Mouse (Mus musculus) liver, adult 2 months (tissue): ENCODE measurements around the gene Fam57a. TPM values are rescaled to one million over a fixed set of nuclear protein-coding genes. Genes with fewer than 3 reads are reported as not detected.

Experiments
- DNase-seq: peaks from one replicate; pipeline ENCODE4 v3.0.0-alpha.2; 2011; ENCODE audit warnings: low read depth, low spot score; ENCODE audit errors: extremely low read depth
- H3K27ac ChIP-seq: fragments of 200-500 bp; replicated peaks from 2 replicates; pipeline ENCODE4 v1.5.1; 2012; ENCODE audit warnings: low read depth, mild to moderate bottlenecking, control low read depth, inconsistent platforms, low read length; ENCODE audit not compliant: insufficient read depth
- H3K27me3 ChIP-seq: fragments of 200-500 bp; 2 replicates; pipeline ENCODE4 v1.6.1; 2012; ENCODE audit warnings: mild to moderate bottlenecking, moderate library complexity, low read length, inconsistent platforms; ENCODE audit not compliant: control insufficient read depth, insufficient read depth
- H3K36me3 ChIP-seq: fragments of 200-500 bp; 2 replicates; pipeline ENCODE4 v1.6.1; 2012; ENCODE audit warnings: low read length, inconsistent platforms; ENCODE audit not compliant: control insufficient read depth, insufficient read depth
- H3K4me1 ChIP-seq: fragments of 200-500 bp; 2 replicates; pipeline ENCODE4 v1.6.1; 2011; ENCODE audit warnings: low read length; ENCODE audit not compliant: control insufficient read depth, insufficient read depth
- H3K4me3 ChIP-seq: fragments of 200-500 bp; 2 replicates; pipeline ENCODE4 v1.5.1; 2011; ENCODE audit warnings: low read depth, mild to moderate bottlenecking, control low read depth, low read length, moderate library complexity; ENCODE audit not compliant: insufficient read depth
- H3K79me2 ChIP-seq: fragments of 200-500 bp; 2 replicates; pipeline ENCODE4 v1.6.1; 2012; ENCODE audit warnings: inconsistent platforms, mild to moderate bottlenecking, low read length, moderate library complexity; ENCODE audit not compliant: control insufficient read depth, insufficient read depth
- H3K9ac ChIP-seq: fragments of 200-500 bp; 2 replicates; pipeline ENCODE4 v1.6.1; 2012; ENCODE audit warnings: low read depth, mild to moderate bottlenecking, control low read depth, inconsistent platforms, low read length
- CTCF ChIP-seq: fragments of 200-500 bp; IDR thresholded peaks from 2 replicates; pipeline ENCODE4 v1.5.1; 2011; ENCODE audit warnings: low read depth, low read length, control low read depth
- POLR2A ChIP-seq: fragments of 200-500 bp; IDR thresholded peaks from 2 replicates; pipeline ENCODE4 v1.6.1; 2011; ENCODE audit warnings: low read length, control low read depth; ENCODE audit not compliant: insufficient read depth; ENCODE audit errors: extremely low read depth
- WGBS: fragments of 180-500 bp; shearing (Covaris S2); methylation state at CpG from one replicate; pipeline ENCODE4 v1.1.7; 2018; 5-methylcytosine and 5-hydroxymethylcytosine counted together
- polyA plus RNA-seq: library from polyadenylated mRNA; depleted of rRNA; stranded (reverse); fragments of >200 nt; gene quantifications from 2 replicates; pipeline ENCODE4 v1.2.3, GENCODE M21; 2012; rRNA removed
- total RNA-seq: library from RNA; depleted of rRNA; stranded (reverse); fragments of >200 nt; gene quantifications from 2 replicates; pipeline ENCODE4 v1.2.3, GENCODE M21; 2014; rRNA removed

Fam57a gene
- total and polyA plus RNA-seq, 2 experiments, result 3.4 to 3.5 TPM

DNA sequence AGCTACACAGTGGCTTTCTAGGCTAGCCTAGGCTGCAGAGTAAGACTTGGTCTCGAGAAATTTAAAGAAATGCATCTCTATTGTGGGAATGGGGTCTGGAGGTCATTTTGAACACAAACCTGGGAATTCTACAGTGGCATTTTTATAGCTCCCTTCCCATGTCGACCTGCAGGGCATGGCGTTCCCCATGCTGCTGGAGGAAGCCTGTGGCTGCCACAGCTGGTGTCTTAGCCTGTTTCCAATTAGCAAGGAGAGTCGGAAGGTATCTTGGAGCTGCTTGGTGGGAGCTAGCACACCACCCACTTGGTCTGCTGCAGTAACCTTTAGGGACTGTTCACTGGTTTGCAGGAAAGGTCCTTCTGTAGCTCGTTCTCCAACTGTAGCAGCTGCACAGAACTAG, 76.7 kb downstream of the Fam57a start:
- Histone ChIP-seq H3K4me3 (no peak overlapping the region), H3K4me1 (no peaks in the 10 kb centered on the region), H3K36me3 (no peaks in the 10 kb centered on the region), H3K27ac (no peak overlapping the region), H3K9ac (no peak overlapping the region), H3K27me3 (no peaks in the 10 kb centered on the region), H3K79me2 (no peaks in the 10 kb centered on the region)
- DNase-seq, result no peak
- TF ChIP-seq POLR2A (no peak), CTCF (no peak)
- WGBS, result 70% methylated on average over 5 of the region's 5 CpGs

DNA sequence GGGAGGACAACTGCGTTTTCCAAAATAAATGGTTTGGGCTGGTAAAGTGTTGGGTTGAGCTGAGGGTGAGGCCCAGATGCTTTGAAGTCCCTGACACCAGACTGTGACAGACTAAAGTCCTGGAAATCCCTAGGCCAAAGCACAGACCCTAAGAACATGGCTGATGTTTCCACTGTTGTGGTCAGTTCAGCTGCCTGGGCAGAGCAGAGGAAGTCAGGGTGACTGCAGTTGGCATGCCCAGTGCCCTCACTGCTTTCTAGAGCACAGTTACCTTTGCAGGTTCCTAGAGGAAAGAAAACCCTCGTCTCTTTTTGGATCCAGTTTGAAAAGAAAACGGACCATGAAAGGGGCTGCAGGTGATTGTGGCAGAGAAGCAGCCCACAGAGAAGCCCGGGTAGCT, 77.9 kb downstream of the Fam57a start:
- no peak overlapping the region for H3K4me3 ChIP-seq
- H3K9ac ChIP-seq, result no peak overlapping the region
- H3K27ac ChIP-seq, result no peak overlapping the region

GRCm38 (mm10) chr11:76258511-76258910, 79.0 kb downstream of the Fam57a start:
- H3K27me3 ChIP-seq, result no peaks in the 10 kb centered on the region
- no peak for TF ChIP-seq POLR2A
- DNase-seq, result no peak
- H3K36me3 ChIP-seq, result no peaks in the 10 kb centered on the region
- H3K79me2 ChIP-seq, result no peaks in the 10 kb centered on the region
- WGBS, result 83% methylated on average over 6 of the region's 6 CpGs
- H3K4me1 ChIP-seq, result no peaks in the 10 kb centered on the region
- no peak overlapping the region for H3K4me3 ChIP-seq
- H3K27ac ChIP-seq, result no peak overlapping the region
- H3K9ac ChIP-seq, result no peak overlapping the region

More for the DNA sequence above, 77.9 kb downstream of the Fam57a start:
- no peaks in the 10 kb centered on the region for H3K27me3 ChIP-seq
- no peak for DNase-seq
- no peaks in the 10 kb centered on the region for H3K4me1 ChIP-seq
- no peaks in the 10 kb centered on the region for H3K79me2 ChIP-seq
- no peaks in the 10 kb centered on the region for H3K36me3 ChIP-seq
- no peak for TF ChIP-seq CTCF
- no peak for TF ChIP-seq POLR2A
- 85% methylated on average over 4 of the region's 4 CpGs for WGBS

DNA sequence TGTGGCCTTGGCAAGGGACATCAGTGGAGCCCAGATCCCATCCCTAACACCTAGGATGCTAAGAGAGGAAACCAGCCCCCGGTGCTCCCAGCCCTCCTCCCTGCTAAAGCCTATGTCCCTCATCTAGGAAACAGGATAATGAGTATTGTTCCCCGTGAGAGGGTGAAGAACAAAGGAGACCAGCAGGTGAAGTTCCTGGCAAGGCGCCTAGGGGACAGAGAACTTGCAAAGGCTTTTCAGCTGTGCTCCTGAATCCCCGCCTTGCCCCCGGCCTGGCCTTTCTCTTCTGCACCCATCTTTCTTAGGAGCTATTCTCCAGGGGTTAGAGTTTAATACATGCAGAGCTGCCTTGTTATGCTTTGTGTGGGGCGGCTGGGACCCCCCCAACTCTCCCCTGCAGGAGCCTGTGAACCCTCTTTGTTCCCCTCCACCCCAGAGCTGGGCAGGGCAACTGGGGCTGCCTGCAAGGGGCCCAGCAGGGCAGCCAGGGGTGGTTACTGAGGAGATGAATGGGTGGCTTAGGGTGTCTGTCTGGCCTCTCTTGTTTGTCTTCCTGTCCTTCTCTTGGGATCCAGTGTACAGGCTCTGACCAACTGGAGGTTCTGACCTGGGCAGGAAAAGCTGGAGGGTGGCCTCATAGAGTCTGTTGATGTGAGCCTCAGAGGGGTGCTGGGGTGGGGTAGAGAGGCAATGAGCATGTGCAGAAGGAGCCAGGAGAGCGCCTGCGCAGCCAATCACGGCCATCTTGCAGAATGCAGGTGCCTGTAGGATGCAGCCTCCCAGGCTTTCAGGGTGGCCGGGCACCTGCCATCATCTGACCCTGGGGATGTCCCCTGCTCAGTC, 81.0 kb downstream of the Fam57a start:
- Histone ChIP-seq H3K27ac (no peak overlapping the region), H3K9ac (no peak overlapping the region), H3K4me3 (no peak overlapping the region), H3K4me1 (no peaks in the 10 kb centered on the region), H3K36me3 (no peaks in the 10 kb centered on the region), H3K79me2 (no peaks in the 10 kb centered on the region), H3K27me3 (no peaks in the 10 kb centered on the region)
- TF ChIP-seq CTCF (no peak), POLR2A (no peak)
- no peak for DNase-seq
- 78% methylated on average over 10 of the region's 10 CpGs for WGBS

DNA sequence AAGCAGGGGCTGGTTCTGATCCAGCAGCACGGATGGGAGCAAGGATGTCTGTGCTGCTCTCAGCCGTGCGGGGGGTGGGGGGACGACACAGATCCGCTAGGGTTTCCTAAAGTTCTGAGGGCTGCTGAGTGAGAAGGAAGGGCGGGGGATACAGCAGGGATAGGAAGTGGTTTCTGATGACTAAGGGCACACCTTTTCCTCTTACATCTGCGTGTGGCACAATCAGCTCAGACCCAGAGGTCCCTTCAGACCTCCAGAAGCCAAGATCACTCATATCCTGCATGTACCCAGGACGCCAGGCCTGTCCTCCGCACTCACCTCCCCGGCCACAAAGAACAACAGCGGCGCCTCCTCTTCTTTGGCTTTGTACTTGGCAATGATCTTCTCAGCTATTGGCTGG, 81.8 kb downstream of the Fam57a start:
- 74% methylated on average over 12 of the region's 12 CpGs for WGBS

GRCm38 (mm10) chr11:76262611-76263351, 83.3 kb downstream of the Fam57a start:
- DNase-seq, result no peak

More for the DNA sequence above, 81.8 kb downstream of the Fam57a start:
- no peak overlapping the region for H3K27ac ChIP-seq
- no peak for DNase-seq
- no peaks in the 10 kb centered on the region for H3K36me3 ChIP-seq
- H3K9ac ChIP-seq, result no peak overlapping the region
- H3K4me3 ChIP-seq, result no peak overlapping the region
- H3K27me3 ChIP-seq, result no peaks in the 10 kb centered on the region
- no peaks in the 10 kb centered on the region for H3K4me1 ChIP-seq
- no peaks in the 10 kb centered on the region for H3K79me2 ChIP-seq
- no peak for TF ChIP-seq POLR2A

More at GRCm38 (mm10) chr11:76262611-76263351, 83.3 kb downstream of the Fam57a start:
- H3K27me3 ChIP-seq, result no peaks in the 10 kb centered on the region
- 44% methylated on average over 19 of the region's 19 CpGs for WGBS
- no peak overlapping the region for H3K9ac ChIP-seq
- H3K4me1 ChIP-seq, result no peaks in the 10 kb centered on the region
- H3K79me2 ChIP-seq, result no peaks in the 10 kb centered on the region
- no peak overlapping the region for H3K4me3 ChIP-seq
- H3K27ac ChIP-seq, result no peak overlapping the region
- TF ChIP-seq POLR2A (no peak), CTCF (no peak)
- no peaks in the 10 kb centered on the region for H3K36me3 ChIP-seq

Other genes with a start within 250 kb of the Fam57a start
- 1.3 and 1.7 TPM in 2 replicates for gene Rph3al, start 241.2 kb upstream of the Fam57a start, total RNA-seq
- gene Rph3al, start 241.2 kb upstream of the Fam57a start, polyA plus RNA-seq, result 1.9 and 2.4 TPM in 2 replicates
- gene 1700016K19Rik, start 179.8 kb upstream of the Fam57a start, total RNA-seq, result not detected in 2 replicates
- gene 1700016K19Rik, start 179.8 kb upstream of the Fam57a start, polyA plus RNA-seq, result 0.12 TPM in 1 of 2 replicates, not detected in the other
- gene Rflnb, start 151.9 kb upstream of the Fam57a start, total RNA-seq, result 0.37 and 0.67 TPM in 2 replicates
- 0.44 and 0.69 TPM in 2 replicates for gene Rflnb, start 151.9 kb upstream of the Fam57a start, polyA plus RNA-seq
- 18.9 and 22.8 TPM in 2 replicates for gene Vps53, start within 50 bp of the Fam57a start, total RNA-seq
- 19.3 and 22.4 TPM in 2 replicates for gene Vps53, start within 50 bp of the Fam57a start, polyA plus RNA-seq
- 0.46 and 0.54 TPM in 2 replicates for gene Dbil5, start 37.9 kb downstream of the Fam57a start, total RNA-seq
- 0.19 and 0.46 TPM in 2 replicates for gene Dbil5, start 37.9 kb downstream of the Fam57a start, polyA plus RNA-seq
- 0.65 and 3.3 TPM in 2 replicates for gene Gemin4, start 38.0 kb downstream of the Fam57a start, total RNA-seq
- gene Gemin4, start 38.0 kb downstream of the Fam57a start, polyA plus RNA-seq, result 3.3 and 3.8 TPM in 2 replicates
- 7.9 and 10.1 TPM in 2 replicates for gene Mrm3, start 64.0 kb downstream of the Fam57a start, total RNA-seq
- 7.1 and 7.8 TPM in 2 replicates for gene Mrm3, start 64.0 kb downstream of the Fam57a start, polyA plus RNA-seq
- 45.0 and 56.1 TPM in 2 replicates for gene Glod4, start 64.1 kb downstream of the Fam57a start, total RNA-seq
- 9.3 and 9.8 TPM in 2 replicates for gene Glod4, start 64.1 kb downstream of the Fam57a start, polyA plus RNA-seq
- 1.0 and 2.2 TPM in 2 replicates for gene Nxn, start 219.5 kb downstream of the Fam57a start, total RNA-seq
- 1.3 and 1.6 TPM in 2 replicates for gene Nxn, start 219.5 kb downstream of the Fam57a start, polyA plus RNA-seq
- 7.9 and 12.4 TPM in 2 replicates for gene Timm22, start 227.3 kb downstream of the Fam57a start, total RNA-seq
- gene Timm22, start 227.3 kb downstream of the Fam57a start, polyA plus RNA-seq, result 6.0 and 7.5 TPM in 2 replicates